Mouse (Mus musculus): ENCODE data around the gene Pam16.

DNA sequence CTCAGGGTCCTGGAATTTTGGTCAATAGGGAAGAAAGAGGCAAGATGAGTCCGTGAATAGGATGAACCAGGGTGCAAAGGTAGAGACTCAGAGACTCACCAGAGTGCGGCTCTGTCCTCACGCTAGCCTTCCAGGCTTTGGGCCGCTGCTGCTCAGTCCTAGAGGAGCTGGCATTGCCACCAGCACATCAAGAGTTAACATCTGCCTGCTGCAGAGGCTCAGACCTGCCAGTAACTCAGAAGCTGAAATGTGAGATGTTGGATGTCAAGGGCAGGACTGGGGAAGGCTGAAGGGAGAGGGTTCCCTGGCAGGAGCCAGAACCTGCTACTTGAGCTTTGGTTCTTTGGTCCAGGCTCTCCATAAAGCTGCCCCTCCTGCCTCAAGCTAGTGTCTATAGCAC is 54.1 kb downstream of the Pam16 start:
- TF ChIP-seq CTCF (IDR thresholded peaks at IDR 0.05; ENCODE audit: borderline replicate concordance, extremely low read depth, insufficient read depth, insufficient read length) (no peak), POLR2A (IDR thresholded peaks at IDR 0.05; ENCODE audit: borderline replicate concordance, extremely low read depth, insufficient read depth, insufficient read length, poor library complexity, severe bottlenecking) (no peak)
